ENCODE assay signal across 10 mouse cellular contexts in genomic region chr7:110701681-110702413, GRCm38 (mm10).
A peak's percentile ranks its signal among the peaks of the same experiment; 100 is the strongest.
DNase-seq lines count a peak whose midpoint lies in the region; ATAC-seq lines count a peak whose summit lies in the region.
"Had no signal": no experiment of that assay in that cellular context is flagged by ENCODE, and none has a peak within 500 bp of the region (broad histone marks: within the 10 kb centered on the region; RNA-seq: fewer than 3 reads in every experiment).

No protein-coding gene starts in this region.

- H3K9me3 ChIP-seq in midbrain, embryonic 14.5 days (ENCODE audit: control insufficient read depth, low read length): no peaks in the 10 kb centered on the region
- H3K9me3 ChIP-seq in midbrain, embryonic 15.5 days: no peaks in the 10 kb centered on the region
- H3K9me3 ChIP-seq: neural tube, embryonic 12.5 days had no signal

- peak; percentile 73 for ATAC-seq in frontal cortex, adult (ENCODE audit: low TSS enrichment)
- ATAC-seq in midbrain, embryonic 14.5 days (ENCODE audit: low FRiP score, low TSS enrichment): no peak
- no peak for ATAC-seq in midbrain, embryonic 15.5 days (replicated peaks)

- no peaks in the 10 kb centered on the region for H3K27me3 ChIP-seq in midbrain, embryonic 14.5 days (ENCODE audit: control insufficient read depth, insufficient read depth, low read length)
- H3K27me3 ChIP-seq in midbrain, embryonic 15.5 days (replicated peaks): no peaks in the 10 kb centered on the region

- H3K36me3 ChIP-seq in midbrain, embryonic 14.5 days (ENCODE audit: control insufficient read depth, insufficient read depth, low read length): no peaks in the 10 kb centered on the region
- no peaks in the 10 kb centered on the region for H3K36me3 ChIP-seq in midbrain, embryonic 15.5 days (replicated peaks)
- H3K36me3 ChIP-seq: neural tube, embryonic 12.5 days had no signal

- H3K4me2 ChIP-seq in midbrain, embryonic 14.5 days (ENCODE audit: low read length): no peak overlapping the region
- H3K4me2 ChIP-seq in midbrain, embryonic 15.5 days: no peak overlapping the region
- H3K4me2 ChIP-seq: neural tube, embryonic 12.5 days had no signal

- WGBS in midbrain, embryonic 14.5 days: 63% methylated on average over 11 of the region's 11 CpGs
- WGBS in midbrain, embryonic 15.5 days: 63% methylated on average over 11 of the region's 11 CpGs

- no peak overlapping the region for H3K4me3 ChIP-seq in midbrain, embryonic 14.5 days (replicated peaks; ENCODE audit: low read depth, low read length)
- no peak overlapping the region for H3K4me3 ChIP-seq in midbrain, embryonic 15.5 days
- H3K4me3 ChIP-seq: erythroblast, embryonic 14.5 days; neural tube, embryonic 12.5 days had no signal

- no peak overlapping the region for H3K27ac ChIP-seq in midbrain, embryonic 14.5 days (replicated peaks; ENCODE audit: low read depth, low read length)
- H3K27ac ChIP-seq in midbrain, embryonic 15.5 days: no peak overlapping the region
- H3K27ac ChIP-seq: neural tube, embryonic 12.5 days had no signal

- no peak for DNase-seq in frontal cortex, postnatal 25 days (ENCODE audit: low spot score in 2 of 2)
- DNase-seq in midbrain, embryonic 14.5 days: peak; percentile 23
- peak; percentile 41 to 61 for DNase-seq in gastrocnemius, postnatal 4 days (ENCODE audit: low spot score in 2 of 2)
- DNase-seq in retina, postnatal 1 day: peak; percentile 36
- DNase-seq in right cerebral cortex, postnatal 4 days: no peak
- DNase-seq in layer of hippocampus, postnatal 25 days (ENCODE audit: extremely low spot score in 1 of 2, low spot score in 1 of 2): no peak

- no peaks in the 10 kb centered on the region for H3K4me1 ChIP-seq in midbrain, embryonic 14.5 days (ENCODE audit: control insufficient read depth, insufficient read depth, low read length)
- no peaks in the 10 kb centered on the region for H3K4me1 ChIP-seq in midbrain, embryonic 15.5 days
- H3K4me1 ChIP-seq: neural tube, embryonic 12.5 days had no signal

- H3K9ac ChIP-seq in midbrain, embryonic 14.5 days (replicated peaks; ENCODE audit: low read length): no peak overlapping the region
- H3K9ac ChIP-seq in midbrain, embryonic 15.5 days: no peak overlapping the region
- H3K9ac ChIP-seq: neural tube, embryonic 12.5 days had no signal

Comparison
In these comparisons a context has a peak if more than half of its experiments do, and no peak if none do; other contexts are left out.
1. DNase-seq: peak in midbrain, embryonic 14.5 days (single experiment), gastrocnemius, postnatal 4 days (2 of 2) and retina, postnatal 1 day (single experiment); none in frontal cortex, postnatal 25 days (0 of 2), right cerebral cortex, postnatal 4 days (single experiment) and layer of hippocampus, postnatal 25 days (0 of 2).